In genomic region chr15:100059626-100060311, GRCm38 (mm10) we compare ENCODE assay signal across 14 mouse cellular contexts.
"Had no signal": no experiment of that assay in that cellular context is flagged by ENCODE, and none has a peak within 500 bp of the region (broad histone marks: within the 10 kb centered on the region; RNA-seq: fewer than 3 reads in every experiment).

No protein-coding gene starts in this region.

- H3K4me3 ChIP-seq: kidney, embryonic 15.5 days; left cerebral cortex, adult 2 months; limb, embryonic 12.5 days; liver, embryonic 13.5 days; lung, embryonic 15.5 days; midbrain, embryonic 13.5 days; myocyte; neural tube, embryonic 12.5 days had no signal

- H3K36me3 ChIP-seq: kidney, embryonic 15.5 days; limb, embryonic 12.5 days; liver, embryonic 13.5 days; lung, embryonic 15.5 days had no signal

- H3K27me3 ChIP-seq: kidney, embryonic 15.5 days; limb, embryonic 12.5 days; liver, embryonic 13.5 days; lung, embryonic 15.5 days; midbrain, embryonic 13.5 days; neural tube, embryonic 12.5 days had no signal

- DNase-seq: kidney, adult 11 months; kidney, postnatal 25 days; liver; liver, embryonic 13.5 days; liver, postnatal 0 days; thymus, adult 18-20 months; thymus, postnatal 14 days had no signal

- H3K4me2 ChIP-seq: kidney, embryonic 15.5 days; limb, embryonic 12.5 days; liver, embryonic 13.5 days; lung, embryonic 15.5 days; midbrain, embryonic 13.5 days; neural tube, embryonic 12.5 days had no signal

- H3K27ac ChIP-seq: kidney, embryonic 15.5 days; left cerebral cortex, adult 2 months; limb, embryonic 12.5 days; liver, embryonic 13.5 days; lung, embryonic 15.5 days; midbrain, embryonic 13.5 days; neural tube, embryonic 12.5 days had no signal

- ATAC-seq: liver, postnatal 0 days; midbrain, embryonic 13.5 days had no signal

- H3K9ac ChIP-seq: kidney, embryonic 15.5 days; limb, embryonic 12.5 days; liver, embryonic 13.5 days; liver, postnatal 0 days; lung, embryonic 15.5 days; midbrain, embryonic 13.5 days; neural tube, embryonic 12.5 days had no signal

- H3K4me1 ChIP-seq: limb, embryonic 12.5 days had no signal

- H3K9me3 ChIP-seq: kidney, embryonic 15.5 days; limb, embryonic 12.5 days; liver, embryonic 13.5 days; lung, embryonic 15.5 days; midbrain, embryonic 13.5 days; neural tube, embryonic 12.5 days had no signal
